ENCODE assay signal across 8 mouse cellular contexts in genomic region chr12:84968831-84969655, GRCm38 (mm10). TPM values are rescaled to one million over a fixed set of nuclear protein-coding genes. Genes with fewer than 3 reads are reported as not detected.
DNase-seq lines count a peak whose midpoint lies in the region; ATAC-seq and TF ChIP-seq lines count a peak whose summit lies in the region.

No protein-coding gene starts in this region.

- H3K9ac ChIP-seq in lung, embryonic 14.5 days: peak overlapping the region; percentile 82
- 0 out of 2 replicates have a peak overlapping the region, but pooled peaks have one; percentile 79 for H3K9ac ChIP-seq in limb, embryonic 12.5 days (replicated peaks)
- H3K9ac ChIP-seq in neural tube, embryonic 13.5 days: peak overlapping the region; percentile 88; the same call in 1 of the 2 replicates

- no peaks in the 10 kb centered on the region for H3K9me3 ChIP-seq in lung, embryonic 14.5 days (ENCODE audit: low read depth, low read length)
- H3K9me3 ChIP-seq in limb, embryonic 12.5 days: no peaks in the 10 kb centered on the region
- no peaks in the 10 kb centered on the region for H3K9me3 ChIP-seq in neural tube, embryonic 13.5 days

- no peak for DNase-seq in lung, embryonic 14.5 days
- no peak for DNase-seq in lung, postnatal 25 days (ENCODE audit: low spot score)
- no peak for DNase-seq in frontal cortex, postnatal 10 days (ENCODE audit: low spot score in 2 of 2)
- DNase-seq in left cerebral cortex, adult 18-20 months (ENCODE audit: low spot score in 2 of 2): no peak
- DNase-seq in gastrocnemius, postnatal 10 days: no peak

- no peak for TF ChIP-seq POLR2A in embryonic fibroblast, embryonic 13.5 days (IDR thresholded peaks at IDR 0.05; ENCODE audit: low read depth, low read length)

- peaks cover 16% of the 10 kb centered on the region for H3K36me3 ChIP-seq in lung, embryonic 14.5 days (ENCODE audit: insufficient read depth)
- peaks cover 21% of the 10 kb centered on the region for H3K36me3 ChIP-seq in limb, embryonic 12.5 days
- peaks cover 25% of the 10 kb centered on the region for H3K36me3 ChIP-seq in neural tube, embryonic 13.5 days

- peaks cover 7% of the 10 kb centered on the region; the same call in 1 of the 2 replicates for H3K4me1 ChIP-seq in lung, embryonic 14.5 days (ENCODE audit: insufficient read depth)
- no peaks in the 10 kb centered on the region for H3K4me1 ChIP-seq in embryonic fibroblast, embryonic 13.5 days (ENCODE audit: control insufficient read depth, insufficient read depth, low read length)
- peaks cover 13% of the 10 kb centered on the region for H3K4me1 ChIP-seq in limb, embryonic 12.5 days (replicated peaks)
- H3K4me1 ChIP-seq in neural tube, embryonic 13.5 days (replicated peaks): peaks cover 28% of the 10 kb centered on the region

- no peak overlapping the region for H3K27ac ChIP-seq in lung, embryonic 14.5 days (ENCODE audit: low read depth)
- no peak overlapping the region for H3K27ac ChIP-seq in embryonic fibroblast, embryonic 13.5 days (ENCODE audit: insufficient read depth, low read length)
- H3K27ac ChIP-seq in limb, embryonic 12.5 days: no peak overlapping the region
- H3K27ac ChIP-seq in neural tube, embryonic 13.5 days (replicated peaks): no peak overlapping the region

- H3K4me2 ChIP-seq in lung, embryonic 14.5 days: peak overlapping the region; percentile 97
- peak overlapping the region; percentile 95 for H3K4me2 ChIP-seq in limb, embryonic 12.5 days
- H3K4me2 ChIP-seq in neural tube, embryonic 13.5 days: peak overlapping the region; percentile 97

- 74% methylated on average over 16 of the region's 16 CpGs for WGBS in lung, embryonic 14.5 days
- WGBS in limb, embryonic 12.5 days: 82% methylated on average over 16 of the region's 16 CpGs
- WGBS in neural tube, embryonic 13.5 days: 82% methylated on average over 16 of the region's 16 CpGs

- H3K4me3 ChIP-seq in lung, embryonic 14.5 days (ENCODE audit: low read depth, low read length): peak overlapping the region; percentile 82
- peak overlapping the region; percentile 96 for H3K4me3 ChIP-seq in embryonic fibroblast, embryonic 13.5 days (ENCODE audit: insufficient read depth, low read length)
- peak overlapping the region; percentile 86 for H3K4me3 ChIP-seq in limb, embryonic 12.5 days (replicated peaks)
- peak overlapping the region; percentile 78 for H3K4me3 ChIP-seq in neural tube, embryonic 13.5 days

- no peak for TF ChIP-seq CTCF in lung, embryonic 14.5 days (IDR thresholded peaks at IDR 0.05; ENCODE audit: low read depth)
- TF ChIP-seq CTCF in embryonic fibroblast, embryonic 13.5 days (IDR thresholded peaks at IDR 0.05; ENCODE audit: borderline replicate concordance, insufficient read depth, low read length): no peak

- no peak for ATAC-seq in lung, embryonic 14.5 days (ENCODE audit: insufficient read depth)
- no peak for ATAC-seq in limb, embryonic 12.5 days (ENCODE audit: insufficient number of reproducible peaks, insufficient read depth, low FRiP score, low TSS enrichment, low read depth)
- ATAC-seq in neural tube, embryonic 13.5 days (ENCODE audit: low read depth): no peak

- H3K27me3 ChIP-seq in lung, embryonic 14.5 days (ENCODE audit: insufficient read depth, low read length): no peaks in the 10 kb centered on the region
- no peaks in the 10 kb centered on the region for H3K27me3 ChIP-seq in limb, embryonic 12.5 days
- H3K27me3 ChIP-seq in neural tube, embryonic 13.5 days: no peaks in the 10 kb centered on the region

RNA-seq across cellular contexts. Expression of gene Fcf1, which starts 1.7 kb away (rescaled TPM):
- 147 TPM in 2 replicates for polyA plus RNA-seq in lung, embryonic 14.5 days (2014; fragmentation: Nextera tagmentation; extraction: Ambion mirVana)
- polyA plus RNA-seq in embryonic fibroblast, embryonic 13.5 days (2011; ENCODE audit: insufficient read length, low read depth, missing spikeins): 89.0 and 100 TPM in 2 replicates
- 158 and 162 TPM in 2 replicates for polyA plus RNA-seq in limb, embryonic 12.5 days (2016; fragmentation: Nextera tagmentation; extraction: Ambion mirVana)
- polyA plus RNA-seq in neural tube, embryonic 13.5 days (2015; fragmentation: Nextera tagmentation; extraction: Ambion mirVana): 118 and 129 TPM in 2 replicates
- total RNA-seq in left cerebral cortex, adult 18-20 months (2021): 10 to 100 TPM; 31.1 to 35.7 TPM
- 10 to 100 TPM; 37.5 to 37.6 TPM for total RNA-seq in gastrocnemius, postnatal 10 days (2021)

RNA-seq across cellular contexts. Expression of gene Arel1, which starts 1.7 kb away (rescaled TPM):
- polyA plus RNA-seq in lung, embryonic 14.5 days (2014; fragmentation: Nextera tagmentation; extraction: Ambion mirVana): 17.1 and 19.3 TPM in 2 replicates
- 29.0 and 29.4 TPM in 2 replicates for polyA plus RNA-seq in embryonic fibroblast, embryonic 13.5 days (2011; ENCODE audit: insufficient read length, low read depth, missing spikeins)
- 17.8 and 18.9 TPM in 2 replicates for polyA plus RNA-seq in limb, embryonic 12.5 days (2016; fragmentation: Nextera tagmentation; extraction: Ambion mirVana)
- 26.2 and 28.5 TPM in 2 replicates for polyA plus RNA-seq in neural tube, embryonic 13.5 days (2015; fragmentation: Nextera tagmentation; extraction: Ambion mirVana)
- 10 to 100 TPM; 98.2 to 98.8 TPM for total RNA-seq in left cerebral cortex, adult 18-20 months (2021)
- total RNA-seq in gastrocnemius, postnatal 10 days (2021): 10 to 100 TPM; 20.8 to 23.4 TPM

RNA-seq across cellular contexts. Expression of gene Ylpm1, which starts 27.1 kb away (rescaled TPM):
- polyA plus RNA-seq in lung, embryonic 14.5 days (2014; fragmentation: Nextera tagmentation; extraction: Ambion mirVana): 38.5 and 39.7 TPM in 2 replicates
- 48.7 and 61.3 TPM in 2 replicates for polyA plus RNA-seq in embryonic fibroblast, embryonic 13.5 days (2011; ENCODE audit: insufficient read length, low read depth, missing spikeins)
- 37.4 and 40.0 TPM in 2 replicates for polyA plus RNA-seq in limb, embryonic 12.5 days (2016; fragmentation: Nextera tagmentation; extraction: Ambion mirVana)
- polyA plus RNA-seq in neural tube, embryonic 13.5 days (2015; fragmentation: Nextera tagmentation; extraction: Ambion mirVana): 36.8 and 40.2 TPM in 2 replicates
- total RNA-seq in left cerebral cortex, adult 18-20 months (2021): 100 to 1,000 TPM; 111 to 112 TPM
- total RNA-seq in gastrocnemius, postnatal 10 days (2021): 10 to 100 TPM; 20.4 to 27.7 TPM
